Mouse (Mus musculus): ENCODE measurements at regions not wholly inside any gene's neighbourhood (a gene's known extent, or its start where the extent isn't known, plus 50 kb on each side); places are given as distances from the start of the nearest gene placed in this dataset.
"Not testable (repeated sequence)": the region's sequence is repeated elsewhere in the genome, so short reads cannot be mapped to it uniquely, and the experiment has no call there.

DNA sequence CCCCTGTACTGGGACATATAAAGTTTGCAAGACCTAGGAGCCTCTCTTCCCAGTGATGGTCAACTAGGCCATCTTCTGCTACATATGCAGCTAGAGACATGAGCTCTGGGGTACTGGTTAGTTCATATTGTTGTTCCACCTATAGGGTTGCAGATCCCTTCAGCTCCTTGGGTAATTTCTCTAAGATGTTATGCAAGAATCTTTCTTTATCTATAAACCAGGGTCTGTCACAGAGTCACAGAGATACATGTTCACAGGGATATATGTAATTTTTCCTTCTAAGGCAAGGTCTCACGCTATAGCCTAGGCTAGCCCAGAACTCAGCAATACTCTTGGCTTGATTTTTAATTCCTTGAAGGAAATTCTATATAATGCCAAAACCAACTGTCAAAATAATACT lies 56.9 kb downstream of the Zfp36l1 start:
- H3K27me3 ChIP-seq (ENCODE audit: control insufficient read depth, insufficient read depth, low read length); ATAC-seq (replicated peaks; ENCODE audit: extremely low read depth, insufficient read depth, low FRiP score); H3K9ac ChIP-seq (ENCODE audit: low read length); H3K9me3 ChIP-seq (replicated peaks; ENCODE audit: control insufficient read depth, low read length); H3K36me3 ChIP-seq (ENCODE audit: control insufficient read depth, insufficient read depth); H3K4me2 ChIP-seq (ENCODE audit: low read depth, low read length); H3K27ac ChIP-seq (ENCODE audit: low read length); H3K4me3 ChIP-seq (ENCODE audit: low read length): not testable (repeated sequence)
- H3K4me1 ChIP-seq (ENCODE audit: control insufficient read depth, insufficient read depth, low read length), result peaks cover 17% of the 10 kb centered on the region
- 95% methylated on average over 1 of the region's 1 CpGs for WGBS

GRCm38 (mm10) chr12:80055394-80055793 lies 57.4 kb downstream of the Zfp36l1 start:
- no peaks in the 10 kb centered on the region for H3K9me3 ChIP-seq (replicated peaks; ENCODE audit: control insufficient read depth, low read length)
- H3K27ac ChIP-seq (ENCODE audit: low read length), result no peak overlapping the region
- no peak overlapping the region for H3K4me3 ChIP-seq (ENCODE audit: low read length)
- H3K9ac ChIP-seq (ENCODE audit: low read length), result no peak overlapping the region
- 78% methylated on average over 2 of the region's 2 CpGs for WGBS
- ATAC-seq (replicated peaks; ENCODE audit: extremely low read depth, insufficient read depth, low FRiP score), result no peak
- no peaks in the 10 kb centered on the region for H3K27me3 ChIP-seq (ENCODE audit: control insufficient read depth, insufficient read depth, low read length)
- H3K4me1 ChIP-seq (ENCODE audit: control insufficient read depth, insufficient read depth, low read length), result peaks cover 12% of the 10 kb centered on the region
- H3K4me2 ChIP-seq (ENCODE audit: low read depth, low read length), result no peak overlapping the region
- H3K36me3 ChIP-seq (ENCODE audit: control insufficient read depth, insufficient read depth), result no peaks in the 10 kb centered on the region

GRCm38 (mm10) chr12:80054655-80055037 lies 58.2 kb downstream of the Zfp36l1 start:
- H3K4me1 ChIP-seq (ENCODE audit: control insufficient read depth, insufficient read depth, low read length), result peaks cover 6% of the 10 kb centered on the region; the same call in 1 of the 2 replicates
- H3K9ac ChIP-seq (ENCODE audit: low read length), result no peak overlapping the region
- no peaks in the 10 kb centered on the region for H3K9me3 ChIP-seq (replicated peaks; ENCODE audit: control insufficient read depth, low read length)
- H3K4me3 ChIP-seq (ENCODE audit: low read length), result no peak overlapping the region
- WGBS, result 81% methylated on average over 3 of the region's 3 CpGs
- no peaks in the 10 kb centered on the region for H3K27me3 ChIP-seq (ENCODE audit: control insufficient read depth, insufficient read depth, low read length)
- H3K4me2 ChIP-seq (ENCODE audit: low read depth, low read length), result no peak overlapping the region
- ATAC-seq (replicated peaks; ENCODE audit: extremely low read depth, insufficient read depth, low FRiP score), result no peak
- no peaks in the 10 kb centered on the region for H3K36me3 ChIP-seq (ENCODE audit: control insufficient read depth, insufficient read depth)
- H3K27ac ChIP-seq (ENCODE audit: low read length), result no peak overlapping the region

DNA sequence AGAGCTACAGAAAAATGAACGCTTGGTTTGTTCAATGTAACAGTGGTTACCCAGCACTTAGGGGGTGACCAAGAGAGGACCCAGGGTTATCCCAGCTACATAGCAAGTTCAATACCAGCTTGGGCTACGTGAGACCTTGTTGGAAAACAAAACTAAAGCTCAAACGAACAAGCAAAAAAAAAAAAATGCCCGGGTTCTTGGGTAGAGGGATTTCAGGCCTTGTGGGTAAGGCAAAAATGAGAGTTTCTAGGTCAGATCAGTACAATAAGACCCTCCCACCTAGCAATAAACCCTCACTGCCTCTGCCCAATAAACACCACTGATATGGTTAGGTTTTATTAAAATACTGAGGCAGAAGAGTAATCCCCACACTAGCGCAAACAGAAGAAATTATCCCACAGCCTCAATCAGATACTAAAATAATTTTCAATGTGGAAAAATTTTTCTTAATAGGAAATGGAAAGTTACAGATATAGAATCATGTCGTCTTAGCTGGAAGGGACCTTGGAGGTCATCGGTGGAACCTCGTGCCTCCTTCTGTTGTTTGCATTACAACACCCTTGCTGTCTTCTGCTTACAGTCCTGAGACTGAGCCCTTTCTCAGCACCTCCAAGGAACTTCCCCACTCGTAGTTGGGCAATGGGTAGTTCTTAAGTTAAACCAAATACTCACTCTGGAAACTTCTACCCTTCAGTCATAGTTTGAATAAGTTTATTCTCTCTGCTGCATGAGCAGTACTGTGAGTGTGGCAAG lies 58.7 kb downstream of the Zfp36l1 start:
- Histone ChIP-seq H3K9me3 (replicated peaks; ENCODE audit: control insufficient read depth, low read length) (no peaks in the 10 kb centered on the region), H3K4me2 (ENCODE audit: low read depth, low read length) (no peak overlapping the region), H3K4me1 (ENCODE audit: control insufficient read depth, insufficient read depth, low read length) (peaks cover 6% of the 10 kb centered on the region; the same call in 1 of the 2 replicates), H3K27ac (ENCODE audit: low read length) (no peak overlapping the region), H3K27me3 (ENCODE audit: control insufficient read depth, insufficient read depth, low read length) (no peaks in the 10 kb centered on the region), H3K4me3 (ENCODE audit: low read length) (no peak overlapping the region), H3K9ac (ENCODE audit: low read length) (no peak overlapping the region), H3K36me3 (ENCODE audit: control insufficient read depth, insufficient read depth) (no peaks in the 10 kb centered on the region)
- no peak for ATAC-seq (replicated peaks; ENCODE audit: extremely low read depth, insufficient read depth, low FRiP score)
- WGBS, result 78% methylated on average over 9 of the region's 9 CpGs

- Histone ChIP-seq H3K36me3 (ENCODE audit: control insufficient read depth, insufficient read depth) (no peaks in the 10 kb centered on the region), H3K4me3 (ENCODE audit: low read length) (no peak overlapping the region), H3K9ac (ENCODE audit: low read length) (no peak overlapping the region), H3K9me3 (replicated peaks; ENCODE audit: control insufficient read depth, low read length) (no peaks in the 10 kb centered on the region), H3K4me2 (ENCODE audit: low read depth, low read length) (no peak overlapping the region), H3K4me1 (ENCODE audit: control insufficient read depth, insufficient read depth, low read length) (peaks cover 18% of the 10 kb centered on the region), H3K27me3 (ENCODE audit: control insufficient read depth, insufficient read depth, low read length) (no peaks in the 10 kb centered on the region), H3K27ac (ENCODE audit: low read length) (peak overlapping the region; percentile 23; the same call in 1 of the 2 replicates)
- no peak for ATAC-seq (replicated peaks; ENCODE audit: extremely low read depth, insufficient read depth, low FRiP score)
- 77% methylated on average over 4 of the region's 4 CpGs for WGBS
Measured at GRCm38 (mm10) chr12:80048215-80048979, 64.4 kb downstream of the Zfp36l1 start.

- peak overlapping the region; percentile 65 for H3K27ac ChIP-seq (ENCODE audit: low read length)
- WGBS, result 38% methylated on average over 6 of the region's 6 CpGs
Measured at GRCm38 (mm10) chr12:80046625-80047303, 66.0 kb downstream of the Zfp36l1 start.

DNA sequence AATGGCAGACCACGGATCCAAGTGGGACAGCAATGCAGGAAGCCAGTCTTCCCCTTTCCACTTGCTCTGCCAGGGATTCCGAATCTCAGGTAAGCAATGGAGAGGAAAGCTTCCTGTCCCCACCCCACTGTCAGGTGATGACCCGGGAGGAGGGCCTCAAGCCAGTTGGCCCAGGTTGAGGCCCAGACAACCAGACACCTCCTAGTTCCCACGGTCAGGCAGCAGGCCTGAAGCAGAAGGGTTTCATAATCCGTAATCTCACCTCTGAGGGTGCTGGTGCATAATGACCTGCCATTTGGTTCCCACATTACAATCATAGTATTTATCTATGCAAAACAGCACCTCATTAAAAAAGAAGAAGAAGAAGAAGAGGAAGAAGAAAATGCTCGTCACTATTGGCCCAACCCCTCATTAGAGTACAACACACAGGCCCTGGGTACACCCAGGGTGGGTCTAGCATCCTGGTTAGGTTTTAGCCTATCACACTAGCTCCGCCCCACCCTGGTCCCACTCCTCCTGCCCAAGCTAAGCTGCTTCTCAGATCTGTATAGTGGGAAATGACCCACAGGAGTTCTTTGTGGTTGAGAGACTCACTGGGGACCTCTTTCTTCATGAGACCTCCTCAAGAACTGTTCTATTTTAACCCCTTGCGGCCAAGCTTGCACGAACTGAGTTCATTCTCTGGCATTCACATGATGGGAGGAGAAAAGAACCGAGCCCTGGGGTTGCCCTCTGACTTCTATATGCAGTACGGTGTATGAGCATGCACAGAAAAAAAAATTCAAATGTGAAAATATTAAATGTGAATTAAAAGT lies 71.1 kb downstream of the Zfp36l1 start:
- peaks cover 21% of the 10 kb centered on the region for H3K4me1 ChIP-seq (ENCODE audit: control insufficient read depth, insufficient read depth, low read length)
- no peak for ATAC-seq (replicated peaks; ENCODE audit: extremely low read depth, insufficient read depth, low FRiP score)

More at GRCm38 (mm10) chr12:80046625-80047303, 66.0 kb downstream of the Zfp36l1 start:
- Histone ChIP-seq H3K4me2 (ENCODE audit: low read depth, low read length) (no peak overlapping the region), H3K36me3 (ENCODE audit: control insufficient read depth, insufficient read depth) (no peaks in the 10 kb centered on the region), H3K4me3 (ENCODE audit: low read length) (no peak overlapping the region), H3K4me1 (ENCODE audit: control insufficient read depth, insufficient read depth, low read length) (peaks cover 21% of the 10 kb centered on the region), H3K9ac (ENCODE audit: low read length) (no peak overlapping the region), H3K27me3 (ENCODE audit: control insufficient read depth, insufficient read depth, low read length) (no peaks in the 10 kb centered on the region), H3K9me3 (replicated peaks; ENCODE audit: control insufficient read depth, low read length) (no peaks in the 10 kb centered on the region)
- ATAC-seq (replicated peaks; ENCODE audit: extremely low read depth, insufficient read depth, low FRiP score), result no peak; the same call in 1 of the 2 replicates

DNA sequence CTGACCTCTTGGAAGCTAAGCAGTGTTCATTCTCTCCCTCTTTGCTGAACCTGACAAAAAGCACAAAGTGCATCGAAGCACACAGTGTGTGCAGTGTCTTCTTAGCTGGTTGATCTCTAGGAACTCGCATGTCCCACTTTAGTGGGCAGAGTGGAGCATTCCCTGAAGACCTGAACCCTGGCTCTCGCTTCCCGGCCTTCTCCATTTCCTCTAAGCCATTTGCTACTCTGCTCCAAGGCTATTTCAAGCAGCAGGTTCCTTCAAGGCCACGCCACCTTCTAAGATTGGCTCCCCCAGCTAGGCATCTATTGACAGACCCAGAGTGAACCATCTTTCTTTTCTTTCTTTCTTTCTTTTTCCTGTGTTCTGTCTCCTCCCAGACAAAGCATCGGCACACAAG lies 71.8 kb downstream of the Zfp36l1 start:
- Histone ChIP-seq H3K27me3 (ENCODE audit: control insufficient read depth, insufficient read depth, low read length) (no peaks in the 10 kb centered on the region), H3K9me3 (replicated peaks; ENCODE audit: control insufficient read depth, low read length) (no peaks in the 10 kb centered on the region), H3K36me3 (ENCODE audit: control insufficient read depth, insufficient read depth) (no peaks in the 10 kb centered on the region), H3K27ac (ENCODE audit: low read length) (no peak overlapping the region), H3K4me1 (ENCODE audit: control insufficient read depth, insufficient read depth, low read length) (peaks cover 21% of the 10 kb centered on the region), H3K9ac (ENCODE audit: low read length) (no peak overlapping the region), H3K4me2 (ENCODE audit: low read depth, low read length) (no peak overlapping the region), H3K4me3 (ENCODE audit: low read length) (no peak overlapping the region)
- 83% methylated on average over 6 of the region's 6 CpGs for WGBS
- ATAC-seq (replicated peaks; ENCODE audit: extremely low read depth, insufficient read depth, low FRiP score), result no peak

More for the DNA sequence above, 71.1 kb downstream of the Zfp36l1 start:
- Histone ChIP-seq H3K4me2 (ENCODE audit: low read depth, low read length) (no peak overlapping the region), H3K9ac (ENCODE audit: low read length) (no peak overlapping the region), H3K27me3 (ENCODE audit: control insufficient read depth, insufficient read depth, low read length) (no peaks in the 10 kb centered on the region), H3K9me3 (replicated peaks; ENCODE audit: control insufficient read depth, low read length) (no peaks in the 10 kb centered on the region), H3K36me3 (ENCODE audit: control insufficient read depth, insufficient read depth) (no peaks in the 10 kb centered on the region), H3K27ac (ENCODE audit: low read length) (no peak overlapping the region), H3K4me3 (ENCODE audit: low read length) (no peak overlapping the region)
- WGBS, result 86% methylated on average over 11 of the region's 11 CpGs
